Mouse (Mus musculus): ENCODE measurements around the gene Zbtb24. TPM values are rescaled to one million over a fixed set of nuclear protein-coding genes. Genes with fewer than 3 reads are reported as not detected.

The Zbtb24 gene
- total RNA-seq, 2 experiments from 2014 or later: 8.8 to 11.3 TPM

- DNase-seq (ENCODE audit: low spot score in 2 of 2): peak; percentile 86 to 94
Observed at GRCm38 (mm10) chr10:41489708-41490517, 39.7 kb downstream of the Zbtb24 start, which contains the start of the genes Smpd2 and Ppil6. Gene Smpd2 (minus strand): TSS chr10:41490369. Gene Ppil6 (plus strand): TSS chr10:41490439.

DNA sequence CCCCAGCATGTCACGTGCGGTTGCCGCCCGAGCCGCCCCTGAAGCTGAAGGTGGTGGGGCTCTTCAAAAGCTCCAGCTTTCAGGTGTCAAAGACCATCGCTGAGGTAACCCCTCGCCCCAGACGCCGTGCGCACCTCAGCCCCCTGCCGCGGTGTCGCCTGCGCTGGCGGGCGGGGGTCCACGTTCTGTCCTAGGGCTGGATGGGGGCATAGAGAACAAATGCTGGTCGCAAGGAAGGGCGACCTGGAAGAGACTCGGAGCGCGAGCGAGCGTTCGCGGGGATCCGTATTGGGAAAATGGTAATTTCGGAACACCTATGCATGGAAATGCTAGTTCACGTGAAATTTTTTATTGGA, 40.3 kb downstream of the Zbtb24 start:
- DNase-seq (ENCODE audit: low spot score in 2 of 2): no peak

GRCm38 (mm10) chr10:41491111-41491510, 40.9 kb downstream of the Zbtb24 start:
- no peak for DNase-seq (ENCODE audit: low spot score in 2 of 2)

DNA sequence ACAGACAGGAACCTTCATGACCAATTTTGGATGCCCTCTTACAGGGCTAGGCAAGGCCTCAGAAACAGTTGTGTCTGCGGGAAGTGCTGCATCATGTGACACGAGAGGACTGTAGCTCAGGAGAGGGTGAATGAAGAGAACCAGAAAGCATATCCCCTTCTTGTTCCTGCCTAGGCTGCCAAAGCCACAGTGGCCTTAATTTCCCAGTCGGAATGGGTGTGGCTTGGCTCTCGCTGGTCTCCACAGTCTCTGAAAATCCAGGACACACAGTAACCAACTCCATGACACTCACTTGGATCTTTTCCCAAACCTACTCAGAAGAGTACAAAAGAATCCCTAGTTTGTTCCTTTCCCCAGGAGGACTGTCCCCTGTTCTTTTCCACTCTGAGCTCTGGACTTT, 50.8 kb downstream of the Zbtb24 start:
- no peak for DNase-seq (ENCODE audit: low spot score in 2 of 2)

DNA sequence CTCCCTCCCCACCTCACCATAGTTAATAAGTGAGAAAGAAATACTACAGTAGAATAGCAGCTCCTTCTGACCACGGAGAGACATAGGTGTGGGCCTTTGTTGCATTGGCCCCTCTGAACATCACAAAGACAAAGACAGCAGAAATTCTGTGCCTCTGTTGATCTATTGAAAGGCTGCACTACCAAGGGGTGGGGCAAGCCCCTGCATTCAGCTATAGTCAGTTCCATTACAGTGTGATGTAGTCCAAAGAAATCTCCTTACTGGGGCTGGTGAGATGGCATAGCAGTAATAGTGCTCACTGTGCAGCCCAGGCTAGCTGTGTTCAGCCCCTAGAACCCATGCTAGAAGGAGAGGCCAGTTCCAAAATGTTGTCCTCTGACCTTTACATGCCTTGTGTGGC, 54.8 kb downstream of the Zbtb24 start:
- DNase-seq (ENCODE audit: low spot score in 2 of 2): no peak

DNA sequence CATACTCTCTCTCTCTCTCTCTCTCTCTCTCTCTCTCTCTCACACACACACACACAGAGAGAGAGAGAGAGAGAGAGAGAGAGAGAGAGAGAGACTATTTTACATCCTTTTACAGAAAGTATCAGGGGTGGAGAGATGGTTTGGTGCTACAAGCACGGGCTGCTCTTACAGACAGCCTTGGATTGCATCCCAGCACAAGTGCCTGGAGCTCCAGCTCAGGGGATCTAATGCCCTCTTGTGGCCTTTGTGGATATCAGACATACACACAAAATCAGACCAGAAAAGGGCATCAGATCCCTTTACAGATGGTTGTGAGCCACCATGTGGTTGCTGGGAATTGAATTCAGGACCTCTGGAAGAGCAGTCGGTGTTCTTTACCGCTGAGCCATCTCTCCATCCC, 55.3 kb downstream of the Zbtb24 start:
- peak in 1 of 2 experiments; percentile 67 for DNase-seq (ENCODE audit: low spot score in 2 of 2)

- no peak for DNase-seq (ENCODE audit: low spot score in 2 of 2)
Observed at GRCm38 (mm10) chr10:41509160-41509559, 59.0 kb downstream of the Zbtb24 start.

DNA sequence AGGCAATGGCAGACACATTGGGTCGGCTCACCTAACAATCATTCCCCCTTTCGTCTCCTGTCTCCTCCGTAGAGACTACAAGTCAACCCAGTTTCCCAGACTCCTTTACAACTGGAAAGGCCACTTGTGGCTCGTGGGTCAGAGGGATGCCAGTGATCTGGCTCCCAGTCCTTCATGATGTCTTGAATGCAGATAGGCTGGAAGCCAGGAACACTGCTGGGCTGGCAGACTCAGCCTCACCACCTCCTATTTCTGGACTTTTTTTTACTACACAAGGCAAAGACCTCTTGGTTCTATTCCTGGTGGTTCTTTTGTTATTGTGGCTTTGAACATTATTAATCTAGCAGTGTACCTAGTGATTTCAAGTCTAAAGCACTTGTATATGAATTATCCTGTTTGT, 64.1 kb downstream of the Zbtb24 start:
- DNase-seq (ENCODE audit: low spot score in 2 of 2): no peak

DNA sequence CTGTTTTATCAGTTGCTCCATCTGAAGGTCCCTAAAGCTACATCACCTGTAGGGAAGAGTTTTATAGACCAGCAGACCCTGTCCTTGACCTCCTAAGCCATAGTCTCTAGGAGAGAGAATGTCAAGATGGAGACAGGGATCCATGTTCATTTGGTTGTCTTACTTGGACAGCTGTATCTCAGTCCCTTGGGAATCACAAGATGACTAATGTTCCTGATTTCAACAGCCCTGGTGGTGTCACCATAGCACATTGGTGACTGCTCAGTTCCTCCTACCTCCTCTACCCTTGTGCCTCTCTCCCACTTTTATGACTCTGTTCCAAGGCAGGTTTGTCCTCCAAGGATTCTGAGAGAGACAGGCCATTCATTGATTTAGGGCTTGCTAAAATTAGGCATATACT, 64.7 kb downstream of the Zbtb24 start:
- DNase-seq (ENCODE audit: low spot score in 2 of 2): no peak

Other genes with a start within 250 kb of the Zbtb24 start
- 10 to 100 TPM in 1 of 2 experiments, 1 to 10 TPM in 1; 9.5 to 10.1 TPM for gene Fig4, start 147.1 kb upstream of the Zbtb24 start, total RNA-seq (2021)
- not detected for gene Ak9, start 146.4 kb upstream of the Zbtb24 start, total RNA-seq (2021)
- 10 to 100 TPM; 32.7 to 42.9 TPM for gene Mical1, start 25.9 kb downstream of the Zbtb24 start, total RNA-seq (2021)
- 10 to 100 TPM; 18.7 to 21.4 TPM for gene Smpd2, start 40.0 kb downstream of the Zbtb24 start, total RNA-seq (2021)
- gene Ppil6, start 40.1 kb downstream of the Zbtb24 start, total RNA-seq (2021): not detected
- 100 to 1,000 TPM; 221 to 227 TPM for gene Cd164, start 69.0 kb downstream of the Zbtb24 start, total RNA-seq (2021)